Mouse (Mus musculus) MEL (cell line): Measurements from ENCODE around the gene Ccnd1. TPM values are rescaled to one million over a fixed set of nuclear protein-coding genes. Genes with fewer than 3 reads are reported as not detected.
A peak's percentile ranks its signal among the peaks of the same experiment; 100 is the strongest.

ENCODE experiments used
- DNase-seq: peaks from one replicate; pipeline ENCODE4 v3.0.0; 2011; ENCODE audit warnings: low read depth, low spot score
- H3K27ac ChIP-seq: 2 replicates; pipeline ENCODE4 v1.5.1; 2012; ENCODE audit warnings: low read depth, mild to moderate bottlenecking, control low read depth, low read length, moderate library complexity; ENCODE audit not compliant: control insufficient read depth
- H3K27me3 ChIP-seq, 2 experiments: fragments of 150-350 bp in 1 of 2; sonication (generic) in 1 of 2; 2 replicates each; pipeline ENCODE4 v1.6.1; 2012; ENCODE audit warnings: low read length in 2 of 2, mild to moderate bottlenecking in 2 of 2, improper control_type of control experiment in 1 of 2, moderate library complexity in 1 of 2; ENCODE audit not compliant: insufficient read depth in 2 of 2, control insufficient read depth in 1 of 2
- H3K36me3 ChIP-seq, 2 experiments: 2 replicates each; pipeline ENCODE4 v1.6.1; 2012 to 2014; ENCODE audit warnings: low read length in 2 of 2, improper control_type of control experiment in 1 of 2, inconsistent platforms in 1 of 2, mild to moderate bottlenecking in 1 of 2; ENCODE audit not compliant: insufficient read depth in 2 of 2, control insufficient read depth in 1 of 2
- H3K4me1 ChIP-seq, 2 experiments: fragments of 150-350 bp in 1 of 2; sonication (generic) in 1 of 2; 2 replicates each; pipeline ENCODE4 v1.6.1; 2012; ENCODE audit warnings: low read length in 2 of 2, improper control_type of control experiment in 1 of 2, mild to moderate bottlenecking in 1 of 2; ENCODE audit not compliant: insufficient read depth in 2 of 2, control insufficient read depth in 1 of 2
- H3K4me3 ChIP-seq, 2 experiments: fragments of 150-350 bp in 1 of 2; sonication (generic) in 1 of 2; 2 replicates each; pipeline ENCODE4 v1.5.1; 2012; ENCODE audit warnings: low read depth in 2 of 2, low read length in 2 of 2, mild to moderate bottlenecking in 2 of 2, moderate library complexity in 2 of 2, control low read depth in 1 of 2, improper control_type of control experiment in 1 of 2; ENCODE audit not compliant: control insufficient read depth in 1 of 2, insufficient read depth in 1 of 2
- H3K79me2 ChIP-seq: 2 replicates; pipeline ENCODE4 v1.6.1; 2012; ENCODE audit warnings: mild to moderate bottlenecking, low read length, moderate library complexity; ENCODE audit not compliant: control insufficient read depth, poor library complexity, insufficient read depth
- H3K9ac ChIP-seq: 2 replicates; pipeline ENCODE4 v1.6.1; 2012; ENCODE audit warnings: low read depth, mild to moderate bottlenecking, control low read depth, low read length, moderate library complexity; ENCODE audit not compliant: control insufficient read depth, poor library complexity, severe bottlenecking
- H3K9me3 ChIP-seq: fragments of 150-350 bp; sonication (generic); replicated peaks from 2 replicates; pipeline ENCODE4 v1.6.1; 2012; ENCODE audit warnings: mild to moderate bottlenecking, low read length, improper control_type of control experiment, moderate library complexity; ENCODE audit not compliant: insufficient read depth
- CHD2 ChIP-seq: IDR thresholded peaks from 2 replicates; pipeline ENCODE4 v1.6.1; 2011; ENCODE audit warnings: low read length, improper control_type of control experiment
- CTCF ChIP-seq, 3 experiments: IDR thresholded peaks in 2 of 3; conservative IDR thresholded peaks in 1 of 3; 2 replicates each; pipeline ENCODE4 v1.5.1; 2011 to 2012; ENCODE audit warnings: low read length in 3 of 3, low read depth in 2 of 3, mild to moderate bottlenecking in 2 of 3, improper control_type of control experiment in 1 of 3, inconsistent platforms in 1 of 3, mixed read lengths in 1 of 3, moderate library complexity in 1 of 3; ENCODE audit not compliant: control insufficient read depth in 1 of 3, insufficient read depth in 1 of 3, poor library complexity in 1 of 3, severe bottlenecking in 1 of 3
- ELF1 ChIP-seq: IDR thresholded peaks from 2 replicates; pipeline ENCODE4 v1.6.1; 2014; ENCODE audit warnings: low read depth, mild to moderate bottlenecking, inconsistent platforms, low read length, improper control_type of control experiment, moderate library complexity
- EP300 ChIP-seq, 2 experiments: IDR thresholded peaks; 2 replicates each; pipeline ENCODE4 v1.6.1; 2011; ENCODE audit warnings: improper control_type of control experiment in 2 of 2, low read length in 2 of 2, low read depth in 1 of 2, mild to moderate bottlenecking in 1 of 2
- ETS1 ChIP-seq: IDR thresholded peaks from 2 replicates; pipeline ENCODE4 v1.6.1; 2012; ENCODE audit warnings: low read depth, mild to moderate bottlenecking, inconsistent platforms, low read length, improper control_type of control experiment, moderate library complexity
- GABPA ChIP-seq: IDR thresholded peaks from 2 replicates; pipeline ENCODE4 v1.6.1; 2012; ENCODE audit warnings: low read depth, mild to moderate bottlenecking, inconsistent platforms, low read length, improper control_type of control experiment, moderate library complexity
- JUND ChIP-seq: IDR thresholded peaks from 2 replicates; pipeline ENCODE4 v1.6.1; 2011; ENCODE audit warnings: low read depth, mild to moderate bottlenecking, improper control_type of control experiment, low read length
- KAT2A ChIP-seq: conservative IDR thresholded peaks from 2 replicates; pipeline ENCODE4 v1.6.1; 2012; ENCODE audit warnings: low read depth, low read length, improper control_type of control experiment, inconsistent platforms
- MAFK ChIP-seq: IDR thresholded peaks from 2 replicates; pipeline ENCODE4 v1.6.1; 2011; ENCODE audit warnings: low read depth, mild to moderate bottlenecking, low read length, improper control_type of control experiment, borderline replicate concordance
- MAZ ChIP-seq: IDR thresholded peaks from 2 replicates; pipeline ENCODE4 v1.6.1; 2012; ENCODE audit warnings: low read depth, mild to moderate bottlenecking, inconsistent platforms, low read length, improper control_type of control experiment
- MEF2A ChIP-seq: IDR thresholded peaks from 2 replicates; pipeline ENCODE4 v1.6.1; 2014; ENCODE audit warnings: low read depth, mild to moderate bottlenecking, inconsistent platforms, low read length, improper control_type of control experiment; ENCODE audit not compliant: poor library complexity, insufficient replicate concordance, severe bottlenecking; ENCODE audit errors: extremely low read depth
- POLR2AphosphoS2 ChIP-seq: IDR thresholded peaks from 2 replicates; pipeline ENCODE4 v1.6.1; 2011; ENCODE audit warnings: low read length, improper control_type of control experiment
- POLR2AphosphoS5 ChIP-seq: IDR thresholded peaks from 2 replicates; pipeline ENCODE4 v1.6.1; 2012; ENCODE audit warnings: low read depth, borderline replicate concordance, mild to moderate bottlenecking, inconsistent platforms, low read length, moderate library complexity, mixed read lengths
- RCOR1 ChIP-seq: IDR thresholded peaks from 2 replicates; pipeline ENCODE4 v1.6.1; 2012; ENCODE audit warnings: low read depth, mild to moderate bottlenecking, inconsistent platforms, low read length, improper control_type of control experiment
- TAL1 ChIP-seq: IDR thresholded peaks from 2 replicates; pipeline ENCODE4 v1.6.1; 2012; ENCODE audit warnings: mild to moderate bottlenecking, inconsistent platforms, low read length, moderate library complexity, mixed read lengths
- TBP ChIP-seq: IDR thresholded peaks from 2 replicates; pipeline ENCODE4 v1.8.0; 2011; ENCODE audit warnings: low read depth, low read length, improper control_type of control experiment
- ZNF384 ChIP-seq: IDR thresholded peaks from 2 replicates; pipeline ENCODE4 v1.6.1; 2012; ENCODE audit warnings: low read depth, mild to moderate bottlenecking, inconsistent platforms, low read length, improper control_type of control experiment
- polyA plus RNA-seq, 2 experiments: library from polyadenylated mRNA; stranded (reverse) in 1 of 2; unstranded in 1 of 2; fragments of >175 nt in 1 of 2; fragments of >200 nt in 1 of 2; gene quantifications; 2 replicates each; pipeline versions ENCODE4 v1.2.1 to v1.2.4; 2012; ENCODE audit warnings: low replicate concordance in 2 of 2, low read depth in 1 of 2; ENCODE audit not compliant: insufficient read length in 2 of 2, insufficient read depth in 1 of 2, missing spikeins in 1 of 2
- total RNA-seq: library from RNA; depleted of rRNA; stranded (reverse); fragments of 300-350 nt; gene quantifications from 2 replicates; pipeline ENCODE4 v1.2.3, GENCODE M21; 2012

Gene Ccnd1
- total and polyA plus RNA-seq, 3 experiments = 0.08 to 0.38 TPM; not detected in 1

DNA sequence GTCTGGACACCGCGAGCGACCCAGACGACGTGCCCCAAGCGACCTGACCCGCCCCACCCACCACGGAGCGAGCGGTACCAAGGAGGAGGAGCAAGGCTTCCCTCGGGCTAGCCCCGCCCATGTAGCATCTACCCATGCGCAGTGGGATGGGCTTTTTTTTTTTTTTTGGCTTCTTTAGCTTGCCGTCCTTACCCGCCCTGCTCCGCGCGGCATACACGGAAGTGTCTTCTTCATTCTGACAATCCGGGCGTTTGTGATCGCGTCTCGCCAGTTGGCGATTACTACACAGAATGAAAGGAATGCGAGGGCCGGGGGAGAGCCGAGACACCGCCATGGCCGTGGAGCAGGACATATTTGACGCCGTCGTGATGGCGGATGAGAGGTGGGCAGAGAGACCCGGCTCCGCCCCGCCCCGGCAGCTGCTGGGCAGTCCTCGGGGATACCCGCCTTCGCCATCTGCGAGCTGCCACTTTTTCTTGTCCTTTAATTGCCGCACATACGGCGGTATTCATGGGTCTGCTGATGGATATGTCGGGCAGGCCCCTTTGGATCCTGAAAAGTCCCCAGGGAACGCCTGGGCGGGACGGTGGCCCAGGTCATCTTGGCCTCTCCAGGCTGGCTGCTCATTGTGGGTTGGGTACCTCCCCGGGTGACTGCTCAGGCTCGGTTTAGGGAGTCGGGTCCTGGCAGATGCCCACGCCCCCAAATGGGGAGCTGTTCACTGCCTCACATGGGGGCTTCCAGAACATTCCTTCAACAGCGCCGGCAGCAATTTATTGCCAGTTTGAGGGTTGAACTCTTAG, 24.6 kb downstream of the Ccnd1 start, which contains the start of gene LTO1 (continued):
- TF ChIP-seq JUND (no peak), MAZ (no peak), MEF2A (no peak), POLR2AphosphoS5 (no peak), MAFK (no peak), KAT2A (peak; percentile 79; the same call in 1 of the 2 replicates), ELF1 (peak; percentile 100), EP300 (IDR thresholded peaks at IDR 0.05; ENCODE audit: low read depth in 1 of 2, low read length in 2 of 2) (no peak), CHD2 (no peak), GABPA (no peak), CTCF (IDR thresholded peaks at IDR 0.05 in 2 of 3, conservative IDR thresholded peaks at IDR 0.05 in 1 of 3; ENCODE audit: control insufficient read depth in 1 of 3, insufficient read depth in 1 of 3, low read depth in 2 of 3, low read length in 3 of 3, poor library complexity in 1 of 3, severe bottlenecking in 1 of 3) (no peak)

DNA sequence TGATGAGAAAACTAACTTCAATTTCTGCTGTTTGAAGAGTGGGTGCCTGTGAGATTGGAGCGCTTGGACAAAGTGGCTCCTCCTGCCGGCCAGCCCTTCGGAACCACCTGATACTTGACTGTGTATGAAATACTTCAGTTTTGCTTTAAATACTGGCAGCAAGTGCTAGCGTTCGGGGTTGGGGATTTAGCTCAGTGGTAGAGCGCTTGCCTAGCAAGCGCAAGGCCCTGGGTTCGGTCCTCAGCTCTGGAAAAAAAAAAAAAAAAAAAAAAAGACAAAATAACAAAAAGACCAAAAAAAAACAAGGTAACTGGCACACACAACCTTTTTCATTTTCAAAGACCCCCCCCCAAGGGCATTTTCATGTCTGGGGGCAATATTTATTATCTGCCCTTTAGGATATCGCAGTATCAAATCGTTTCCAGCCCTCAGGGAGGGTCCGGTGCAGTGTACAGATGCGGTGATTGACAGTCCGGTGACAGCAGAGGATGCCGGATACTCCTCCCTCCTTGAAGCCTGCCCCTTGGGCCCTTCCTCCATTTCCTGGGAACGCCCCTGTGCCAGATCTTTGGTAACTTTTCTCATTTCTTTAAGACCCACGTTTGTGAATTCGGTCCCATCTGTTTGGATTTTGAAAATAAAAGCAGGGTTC, 25.3 kb downstream of the Ccnd1 start:
- Histone ChIP-seq H3K4me1 (peaks cover 0 to 7% of the 10 kb centered on the region in 2 experiments; a peak in 3 of 4 replicates), H3K9me3 (no peaks in the 10 kb centered on the region), H3K4me3 (peak overlapping the region; percentile 71 to 93), H3K9ac (peak overlapping the region; percentile 72), H3K27ac (peak overlapping the region; percentile 72), H3K27me3 (no peaks in the 10 kb centered on the region), H3K36me3 (peaks cover 0 to 2% of the 10 kb centered on the region in 2 experiments; a peak in 1 of 4 replicates), H3K79me2 (peaks cover 5% of the 10 kb centered on the region)
- TF ChIP-seq TAL1 = no peak
- TF ChIP-seq ZNF384 = peak; percentile 87
- no peak for TF ChIP-seq RCOR1
- TF ChIP-seq MAZ = no peak
- no peak for TF ChIP-seq ETS1
- TF ChIP-seq CTCF (IDR thresholded peaks at IDR 0.05 in 2 of 3, conservative IDR thresholded peaks at IDR 0.05 in 1 of 3; ENCODE audit: control insufficient read depth in 1 of 3, insufficient read depth in 1 of 3, low read depth in 2 of 3, low read length in 3 of 3, poor library complexity in 1 of 3, severe bottlenecking in 1 of 3) = peak in 2 of 3 experiments; percentile 33 to 44; a peak in 4 of 6 replicates
- no peak for TF ChIP-seq POLR2AphosphoS2
- peak; percentile 98 for TF ChIP-seq TBP
- TF ChIP-seq MAFK = 0 out of 2 replicates have a peak, but pooled peaks have one; percentile 35
- peak; percentile 90 for DNase-seq
